Mouse (Mus musculus): ENCODE results near the gene Tmem205.

The Tmem205 gene

GRCm38 (mm10) chr9:21927208-21927753, at the start of gene Tmem205, which contains the start of gene Ccdc159:
Gene Tmem205, minus strand, starts transcription at chr9:21927556.
Gene Ccdc159, plus strand, starts transcription at chr9:21927471.
- DNase-seq (ENCODE audit: low spot score): peak; percentile 96

GRCm38 (mm10) chr9:21976626-21977175, 49.3 kb upstream of the Tmem205 start:
- no peak for DNase-seq (ENCODE audit: low spot score)

DNA sequence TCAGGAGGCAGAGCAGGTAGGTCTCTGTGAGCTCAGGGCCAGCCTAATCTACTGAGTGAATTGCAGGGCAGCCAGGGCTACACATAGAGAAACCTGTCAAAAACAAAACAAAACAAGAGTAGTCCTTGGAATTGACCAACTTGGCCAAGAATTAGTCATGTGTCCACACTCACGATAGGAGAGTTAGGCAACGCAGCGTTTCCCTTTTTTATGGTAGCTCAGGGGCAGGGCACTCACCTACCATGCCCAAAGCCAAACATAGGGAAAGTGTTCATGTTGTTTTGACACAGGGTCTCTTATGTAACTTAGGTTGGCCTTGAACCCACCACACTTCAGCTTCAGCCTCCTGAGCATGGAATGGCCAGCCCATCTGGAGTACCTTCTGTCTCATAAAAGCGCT, 41.9 kb upstream of the Tmem205 start:
- DNase-seq (ENCODE audit: low spot score): no peak

DNA sequence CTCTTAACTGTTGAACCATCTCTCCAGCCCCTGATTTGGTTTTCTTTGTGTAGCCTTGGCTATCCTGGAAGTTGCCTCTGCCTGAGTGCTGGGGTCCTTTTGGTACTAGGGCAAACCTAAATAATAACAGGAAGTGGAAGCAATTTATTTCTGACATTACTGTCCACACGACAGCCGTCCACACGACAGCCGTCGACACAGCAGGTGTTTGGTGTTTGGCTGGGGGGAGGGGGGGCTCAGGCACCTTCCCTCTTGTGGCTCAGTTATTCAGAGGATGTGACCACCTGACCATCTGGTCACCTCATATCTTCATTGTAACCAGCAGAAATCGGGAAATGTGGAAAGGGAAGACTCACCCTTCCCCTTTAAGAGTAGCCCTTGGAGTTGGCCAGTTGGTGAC, 41.5 kb upstream of the Tmem205 start:
- DNase-seq (ENCODE audit: low spot score): no peak

GRCm38 (mm10) chr9:21963417-21963816, 36.1 kb upstream of the Tmem205 start, which contains the start of gene Epor:
Gene Epor, minus strand, starts transcription at chr9:21963506.
- peak; percentile 64 for DNase-seq (ENCODE audit: low spot score)

DNA sequence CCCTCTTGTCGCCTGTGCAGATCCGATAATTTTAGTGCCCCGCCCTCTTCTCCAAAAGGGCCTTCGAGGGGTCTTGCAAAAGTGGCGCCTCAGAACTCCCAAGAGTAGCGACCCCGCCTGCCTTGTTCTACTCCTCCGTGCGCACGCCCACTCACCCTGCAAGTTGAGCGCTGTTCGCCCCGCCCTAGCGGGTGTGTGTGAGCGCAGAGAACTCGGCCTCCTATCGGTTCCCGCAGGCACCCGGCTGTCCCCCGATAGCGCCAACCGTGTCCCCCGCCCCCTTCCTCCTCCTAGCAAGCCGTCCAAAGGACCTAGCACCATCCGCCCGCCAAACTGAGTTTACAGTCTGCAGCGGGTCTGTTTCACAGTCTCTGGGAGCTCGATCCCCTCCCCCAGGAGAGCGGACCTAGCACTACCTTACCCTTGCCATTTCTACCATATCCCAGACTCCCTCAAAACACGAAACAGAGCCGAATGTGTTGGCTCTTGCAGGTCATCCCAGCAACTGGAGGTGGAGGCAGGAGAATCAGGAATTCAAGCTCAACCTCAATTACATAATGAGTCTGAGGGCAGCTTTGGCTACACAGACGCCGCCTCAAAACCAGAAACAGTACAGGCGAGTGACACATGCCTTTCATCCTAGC, 35.2 kb upstream of the Tmem205 start:
- DNase-seq (ENCODE audit: low spot score): peak; percentile 83

GRCm38 (mm10) chr9:21962010-21962409, 34.7 kb upstream of the Tmem205 start:
- no peak for DNase-seq (ENCODE audit: low spot score)

GRCm38 (mm10) chr9:21961366-21961980, 34.1 kb upstream of the Tmem205 start:
- no peak for DNase-seq (ENCODE audit: low spot score)

- DNase-seq (ENCODE audit: low spot score): peak; percentile 41
Measured at GRCm38 (mm10) chr9:21960558-21961208, 33.3 kb upstream of the Tmem205 start.

DNA sequence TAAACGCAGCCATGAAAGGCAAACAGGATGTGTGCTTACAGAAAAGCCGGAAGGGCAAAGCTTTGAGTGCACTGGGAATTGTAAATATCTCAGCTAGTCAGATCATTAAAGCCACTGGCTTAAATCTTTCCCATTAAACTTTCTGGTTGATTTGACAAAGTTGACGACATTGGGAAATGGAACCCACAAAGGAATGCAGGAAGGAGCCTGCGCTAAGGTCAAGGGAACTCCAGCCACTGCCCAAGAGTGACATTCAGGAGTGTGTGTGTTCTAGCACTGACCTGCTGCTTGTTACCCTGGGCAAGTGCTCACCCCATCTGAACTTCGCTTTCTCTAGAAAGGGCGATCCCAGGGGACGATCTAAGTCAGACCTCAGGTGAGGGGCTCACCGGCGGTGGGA, 32.8 kb upstream of the Tmem205 start:
- no peak for DNase-seq (ENCODE audit: low spot score)

DNA sequence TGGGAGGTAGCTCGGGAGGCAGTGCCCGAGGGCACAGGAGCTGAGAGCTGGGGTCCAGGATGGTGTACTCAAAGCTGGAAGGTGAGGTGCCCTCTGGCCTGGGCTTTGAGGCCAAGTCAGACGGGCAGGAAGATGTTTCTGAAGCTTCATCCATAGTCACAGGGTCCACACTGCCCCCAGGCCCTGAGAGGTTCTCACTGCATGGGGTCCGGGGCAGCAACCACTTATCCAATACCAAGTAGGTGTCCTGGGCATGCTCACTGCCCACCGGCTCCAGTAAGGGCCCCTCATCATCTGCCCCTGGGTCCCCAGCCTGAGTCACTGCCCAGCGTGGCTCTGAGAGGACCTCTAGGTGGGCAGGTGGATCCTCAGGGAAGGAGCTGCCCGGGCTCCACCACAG, 31.9 kb upstream of the Tmem205 start:
- no peak for DNase-seq (ENCODE audit: low spot score)

DNA sequence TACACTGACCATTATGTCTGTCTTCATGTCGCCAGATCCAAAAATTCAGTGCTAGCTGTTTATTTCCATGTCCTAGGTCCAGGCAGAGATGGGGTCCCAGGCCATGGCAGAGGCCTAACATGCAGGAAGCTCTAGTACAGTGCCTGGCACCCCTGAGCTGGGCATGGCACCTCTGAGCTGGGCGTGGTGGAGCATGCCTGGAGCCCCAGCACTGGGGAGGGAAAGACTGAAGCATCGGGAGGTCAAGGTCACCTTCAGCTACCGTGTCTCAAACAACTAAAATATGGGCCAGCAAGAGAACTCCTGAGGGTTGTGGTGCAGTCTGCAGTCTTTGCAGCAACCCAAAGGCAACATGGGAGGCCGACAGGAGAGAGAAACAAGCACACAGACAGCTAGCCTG, 31.0 kb upstream of the Tmem205 start:
- no peak for DNase-seq (ENCODE audit: low spot score)

- DNase-seq (ENCODE audit: low spot score): peak; percentile 98
Measured at GRCm38 (mm10) chr9:21955570-21956281, 28.4 kb upstream of the Tmem205 start, which contains the start of gene Swsap1. Gene Swsap1, plus strand, starts transcription at chr9:21955755.

GRCm38 (mm10) chr9:21955225-21955569, 27.8 kb upstream of the Tmem205 start:
- DNase-seq (ENCODE audit: low spot score): no peak

DNA sequence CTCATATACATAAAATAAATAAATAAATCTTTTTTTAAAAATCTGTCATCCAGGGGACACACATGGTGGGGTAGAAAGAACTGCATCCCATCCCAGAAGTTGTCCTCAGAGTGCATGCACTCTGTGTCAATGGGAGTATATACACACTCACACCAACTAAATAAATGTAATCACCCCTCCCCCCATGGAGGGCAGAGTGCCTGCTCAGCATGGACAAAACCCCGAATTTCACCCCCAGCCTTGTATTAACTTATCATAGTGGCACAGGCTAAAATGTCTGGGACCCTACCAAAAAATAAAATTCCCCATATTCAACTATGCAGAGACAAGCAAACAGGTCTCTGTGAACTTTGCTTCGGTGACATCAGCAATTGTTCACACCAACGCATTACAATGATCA, 27.3 kb upstream of the Tmem205 start:
- no peak for DNase-seq (ENCODE audit: low spot score)

DNA sequence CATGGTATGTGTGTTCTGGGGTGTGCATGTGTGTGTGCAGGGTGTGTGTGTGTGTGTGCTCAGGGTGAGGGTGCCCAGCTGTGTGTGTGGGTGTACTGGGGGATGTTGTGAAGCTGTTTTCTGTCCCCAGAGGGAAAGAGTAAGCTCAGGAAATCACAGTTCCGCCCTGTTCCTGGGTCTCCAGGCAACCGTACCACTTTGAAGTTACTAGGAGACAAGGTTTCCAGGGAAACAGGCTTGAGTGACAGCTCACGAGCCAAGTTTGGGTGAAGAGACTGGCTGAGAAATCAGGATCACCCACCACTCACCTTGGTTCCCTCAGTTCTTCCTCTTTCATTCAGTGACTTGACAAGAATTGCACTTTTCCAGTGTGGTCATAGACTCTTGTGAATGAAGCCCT, 26.2 kb upstream of the Tmem205 start:
- no peak for DNase-seq (ENCODE audit: low spot score)

GRCm38 (mm10) chr9:21951977-21952376, 24.6 kb upstream of the Tmem205 start:
- no peak for DNase-seq (ENCODE audit: low spot score)

GRCm38 (mm10) chr9:21950322-21950721, 23.0 kb upstream of the Tmem205 start:
- DNase-seq (ENCODE audit: low spot score): peak; percentile 66

- DNase-seq (ENCODE audit: low spot score): no peak
Measured at GRCm38 (mm10) chr9:21948790-21949189, 21.4 kb upstream of the Tmem205 start.

GRCm38 (mm10) chr9:21948146-21948545, 20.8 kb upstream of the Tmem205 start:
- no peak for DNase-seq (ENCODE audit: low spot score)

- no peak for DNase-seq (ENCODE audit: low spot score)
Measured at GRCm38 (mm10) chr9:21947540-21948130, 20.3 kb upstream of the Tmem205 start.

- no peak for DNase-seq (ENCODE audit: low spot score)
Measured at GRCm38 (mm10) chr9:21944267-21944666, 16.9 kb upstream of the Tmem205 start.
